Mouse (Mus musculus): Measurements from ENCODE around the gene En1. TPM values are rescaled to one million over a fixed set of nuclear protein-coding genes. Genes with fewer than 3 reads are reported as not detected.

The En1 gene
- polyA plus RNA-seq, 2 experiments = 0.01 TPM; not detected in 1

DNA sequence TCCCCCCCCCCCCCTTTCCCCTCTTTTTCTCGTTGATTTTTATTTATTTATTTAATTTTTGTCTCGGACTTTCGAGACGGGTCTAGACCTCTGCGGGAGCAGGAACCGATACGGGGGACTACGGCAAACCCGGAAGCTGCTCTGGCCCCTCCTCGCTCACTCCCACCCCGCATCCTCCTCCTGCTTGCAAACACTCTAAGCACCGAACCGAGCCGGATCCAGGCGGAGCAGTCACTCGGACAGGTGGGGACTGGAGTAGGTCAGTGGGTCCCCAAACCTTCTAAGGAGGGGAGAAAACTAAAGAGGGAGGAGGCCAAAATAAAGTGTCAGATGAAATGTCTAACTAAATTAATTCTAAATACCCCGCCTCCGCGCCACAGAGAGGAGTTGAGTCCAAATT, 5.4 kb upstream of the En1 start:
- DNase-seq (ENCODE audit: low read depth in 3 of 3, low spot score in 3 of 3) (no peak), ATAC-seq (ENCODE audit: insufficient read depth) (no peak)
- Histone ChIP-seq H3K27ac (no peak overlapping the region), H3K9ac (replicated peaks) (no peak overlapping the region), H3K36me3 (replicated peaks; ENCODE audit: control insufficient read depth, insufficient read depth, low read depth) (no peaks in the 10 kb centered on the region), H3K27me3 (ENCODE audit: control insufficient read depth, insufficient read depth, low read length) (peaks cover 89% of the 10 kb centered on the region), H3K4me3 (ENCODE audit: insufficient read depth in 1 of 2, low read depth in 2 of 2, low read length in 2 of 2) (no peak overlapping the region), H3K4me2 (ENCODE audit: low read depth) (no peak overlapping the region), H3K9me3 (ENCODE audit: control insufficient read depth, low read length) (no peaks in the 10 kb centered on the region), H3K4me1 (replicated peaks; ENCODE audit: control insufficient read depth in 2 of 2, insufficient read depth in 2 of 2, low read length in 1 of 2) (no peaks in the 10 kb centered on the region)
- TF ChIP-seq EP300 (IDR thresholded peaks at IDR 0.05; ENCODE audit: low read depth) = no peak
- no peak for TF ChIP-seq CTCF (IDR thresholded peaks at IDR 0.05; ENCODE audit: low read depth)
- under 1% methylated on average over 19 of the region's 19 CpGs for WGBS (ENCODE audit: insufficient replicate concordance)

DNA sequence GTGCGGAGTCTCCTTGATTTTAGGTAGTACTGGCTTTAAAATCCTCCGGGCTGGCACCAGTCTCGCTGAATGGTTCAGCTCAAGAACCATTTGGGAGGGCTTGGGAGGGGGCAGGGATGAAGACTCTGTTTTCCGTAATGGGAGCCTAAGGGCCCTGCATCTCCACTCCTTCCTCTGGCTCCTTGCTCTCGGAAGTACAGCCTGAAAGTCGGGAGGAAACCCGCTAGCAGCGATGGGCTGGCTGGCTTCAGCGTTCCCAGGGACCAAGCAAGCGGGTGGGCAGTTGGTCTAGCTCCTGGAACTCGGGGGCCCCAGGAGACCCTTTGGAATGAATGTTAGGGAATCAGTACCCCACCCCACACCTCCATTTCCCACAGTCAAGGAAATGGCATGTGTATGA, 4.9 kb upstream of the En1 start:
- DNase-seq (ENCODE audit: low read depth in 3 of 3, low spot score in 3 of 3) (no peak), ATAC-seq (ENCODE audit: insufficient read depth) (no peak)
- no peak overlapping the region for H3K9ac ChIP-seq (replicated peaks)
- no peak overlapping the region for H3K27ac ChIP-seq
- no peaks in the 10 kb centered on the region for H3K9me3 ChIP-seq (ENCODE audit: control insufficient read depth, low read length)
- no peak for TF ChIP-seq CTCF (IDR thresholded peaks at IDR 0.05; ENCODE audit: low read depth)
- no peak for TF ChIP-seq EP300 (IDR thresholded peaks at IDR 0.05; ENCODE audit: low read depth)
- no peak overlapping the region for H3K4me2 ChIP-seq (ENCODE audit: low read depth)
- H3K4me3 ChIP-seq (ENCODE audit: insufficient read depth in 1 of 2, low read depth in 2 of 2, low read length in 2 of 2) = no peak overlapping the region
- H3K36me3 ChIP-seq (replicated peaks; ENCODE audit: control insufficient read depth, insufficient read depth, low read depth) = no peaks in the 10 kb centered on the region
- no peaks in the 10 kb centered on the region for H3K4me1 ChIP-seq (replicated peaks; ENCODE audit: control insufficient read depth in 2 of 2, insufficient read depth in 2 of 2, low read length in 1 of 2)
- WGBS (ENCODE audit: insufficient replicate concordance) = 3% methylated on average over 11 of the region's 11 CpGs
- H3K27me3 ChIP-seq (ENCODE audit: control insufficient read depth, insufficient read depth, low read length) = peaks cover 89% of the 10 kb centered on the region

- H3K9me3 ChIP-seq (ENCODE audit: control insufficient read depth, low read length) = no peaks in the 10 kb centered on the region
- H3K9ac ChIP-seq (replicated peaks) = no peak overlapping the region
- H3K4me1 ChIP-seq (replicated peaks; ENCODE audit: control insufficient read depth in 2 of 2, insufficient read depth in 2 of 2, low read length in 1 of 2) = no peaks in the 10 kb centered on the region
- WGBS (ENCODE audit: insufficient replicate concordance) = 2% methylated on average over 16 of the region's 16 CpGs
- TF ChIP-seq CTCF (IDR thresholded peaks at IDR 0.05; ENCODE audit: low read depth) (no peak), EP300 (IDR thresholded peaks at IDR 0.05; ENCODE audit: low read depth) (no peak)
- ATAC-seq (ENCODE audit: insufficient read depth) (no peak), DNase-seq (ENCODE audit: low read depth in 3 of 3, low spot score in 3 of 3) (no peak)
- no peak overlapping the region for H3K4me2 ChIP-seq (ENCODE audit: low read depth)
- H3K4me3 ChIP-seq (ENCODE audit: insufficient read depth in 1 of 2, low read depth in 2 of 2, low read length in 2 of 2) = no peak overlapping the region
- H3K27ac ChIP-seq = no peak overlapping the region
- no peaks in the 10 kb centered on the region for H3K36me3 ChIP-seq (replicated peaks; ENCODE audit: control insufficient read depth, insufficient read depth, low read depth)
- H3K27me3 ChIP-seq (ENCODE audit: control insufficient read depth, insufficient read depth, low read length) = peaks cover 90% of the 10 kb centered on the region
Observed at GRCm38 (mm10) chr1:120598196-120598940, 3.9 kb upstream of the En1 start.

DNA sequence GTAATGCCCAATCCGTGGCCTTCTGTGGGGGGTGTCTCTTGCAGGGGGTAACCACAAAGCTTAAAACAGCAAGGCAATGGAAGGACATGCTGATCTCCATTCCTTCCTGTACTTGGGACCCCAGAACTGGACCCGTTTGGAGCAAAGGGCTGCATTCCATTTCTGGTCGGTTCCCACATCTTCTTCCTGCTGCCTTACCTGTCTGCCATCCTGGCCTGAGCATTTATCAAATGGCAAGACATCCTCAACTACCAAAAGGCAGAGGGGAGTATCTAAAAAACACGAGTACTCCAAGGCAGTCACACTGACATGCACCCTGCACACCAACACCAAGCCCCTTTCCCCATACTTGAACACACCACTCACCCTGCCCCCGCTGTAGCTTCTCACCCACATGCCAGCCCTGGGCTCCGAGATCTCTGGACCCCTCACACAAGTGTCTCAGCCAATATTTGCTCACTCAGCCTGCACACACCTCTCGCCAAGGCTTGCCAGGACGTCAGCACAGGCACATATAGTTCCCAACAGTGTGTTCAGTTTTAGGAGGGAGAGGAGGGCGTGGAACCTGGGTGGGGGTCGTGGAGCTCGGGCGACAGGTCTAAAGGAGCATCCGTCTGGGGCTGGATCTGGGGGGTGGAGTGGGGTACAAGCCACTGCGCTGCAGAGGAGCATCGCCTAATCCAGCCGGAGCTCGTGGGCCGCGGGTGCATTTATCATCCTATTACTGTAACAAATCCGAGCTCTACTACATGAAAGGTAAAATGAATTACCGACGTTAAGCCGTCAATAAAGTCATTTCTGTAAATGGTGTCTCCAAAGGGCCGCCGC, 2.7 kb upstream of the En1 start:
- no peaks in the 10 kb centered on the region for H3K36me3 ChIP-seq (replicated peaks; ENCODE audit: control insufficient read depth, insufficient read depth, low read depth)
- no peaks in the 10 kb centered on the region for H3K4me1 ChIP-seq (replicated peaks; ENCODE audit: control insufficient read depth in 2 of 2, insufficient read depth in 2 of 2, low read length in 1 of 2)
- no peak overlapping the region for H3K4me3 ChIP-seq (ENCODE audit: insufficient read depth in 1 of 2, low read depth in 2 of 2, low read length in 2 of 2)
- TF ChIP-seq EP300 (IDR thresholded peaks at IDR 0.05; ENCODE audit: low read depth) = no peak
- TF ChIP-seq CTCF (IDR thresholded peaks at IDR 0.05; ENCODE audit: low read depth) = no peak
- no peak overlapping the region for H3K9ac ChIP-seq (replicated peaks)
- no peak overlapping the region for H3K27ac ChIP-seq
- H3K9me3 ChIP-seq (ENCODE audit: control insufficient read depth, low read length) = no peaks in the 10 kb centered on the region
- no peak overlapping the region for H3K4me2 ChIP-seq (ENCODE audit: low read depth)
- peaks cover 96% of the 10 kb centered on the region for H3K27me3 ChIP-seq (ENCODE audit: control insufficient read depth, insufficient read depth, low read length)
- DNase-seq (ENCODE audit: low read depth in 3 of 3, low spot score in 3 of 3) (no peak), ATAC-seq (ENCODE audit: insufficient read depth) (no peak)
- WGBS (ENCODE audit: insufficient replicate concordance) = 2% methylated on average over 25 of the region's 25 CpGs

DNA sequence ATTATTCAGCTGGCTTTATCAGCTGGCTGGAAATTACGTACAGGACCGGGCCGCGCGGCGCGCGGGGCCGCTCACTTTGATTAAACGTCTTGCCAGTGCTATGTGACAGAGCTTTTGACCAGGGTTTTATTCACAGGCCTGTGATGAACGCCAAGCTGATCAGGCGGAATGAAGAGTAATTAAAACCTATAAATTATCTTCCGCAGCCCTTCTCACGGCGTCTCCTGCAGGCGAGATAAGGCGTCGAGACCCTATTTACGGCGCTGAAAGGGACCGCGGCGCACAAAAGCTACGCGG, 2.1 kb upstream of the En1 start:
- H3K27ac ChIP-seq = no peak overlapping the region
- no peaks in the 10 kb centered on the region for H3K36me3 ChIP-seq (replicated peaks; ENCODE audit: control insufficient read depth, insufficient read depth, low read depth)
- H3K4me1 ChIP-seq (replicated peaks; ENCODE audit: control insufficient read depth in 2 of 2, insufficient read depth in 2 of 2, low read length in 1 of 2) = no peaks in the 10 kb centered on the region
- ATAC-seq (ENCODE audit: insufficient read depth) (no peak), DNase-seq (ENCODE audit: low read depth in 3 of 3, low spot score in 3 of 3) (no peak)
- no peak overlapping the region for H3K4me2 ChIP-seq (ENCODE audit: low read depth)
- no peak overlapping the region for H3K9ac ChIP-seq (replicated peaks)
- H3K9me3 ChIP-seq (ENCODE audit: control insufficient read depth, low read length) = no peaks in the 10 kb centered on the region
- 1% methylated on average over 25 of the region's 25 CpGs for WGBS (ENCODE audit: insufficient replicate concordance)
- peaks cover 96% of the 10 kb centered on the region for H3K27me3 ChIP-seq (ENCODE audit: control insufficient read depth, insufficient read depth, low read length)
- no peak overlapping the region for H3K4me3 ChIP-seq (ENCODE audit: insufficient read depth in 1 of 2, low read depth in 2 of 2, low read length in 2 of 2)
- no peak for TF ChIP-seq CTCF (IDR thresholded peaks at IDR 0.05; ENCODE audit: low read depth)
- TF ChIP-seq EP300 (IDR thresholded peaks at IDR 0.05; ENCODE audit: low read depth) = no peak

All from liver, embryonic 14.5 days (tissue).